Mouse (Mus musculus): Measurements from ENCODE around the gene Ctrb1. TPM values are rescaled to one million over a fixed set of nuclear protein-coding genes. Genes with fewer than 3 reads are reported as not detected.

Gene Ctrb1
- polyA plus RNA-seq, 1 experiment from 2014 or later = not detected

GRCm38 (mm10) chr8:111732406-111733085 lies 41.7 kb upstream of the Ctrb1 start:
- no peak; the same call in 1 of the 2 replicates for ATAC-seq
- Histone ChIP-seq H3K36me3 (ENCODE audit: control insufficient read depth, insufficient read depth, low read length) (no peaks in the 10 kb centered on the region), H3K9me3 (replicated peaks; ENCODE audit: control insufficient read depth, low read length, poor library complexity, severe bottlenecking) (no peaks in the 10 kb centered on the region), H3K4me1 (ENCODE audit: control insufficient read depth, insufficient read depth, low read length) (peaks cover 60% of the 10 kb centered on the region), H3K4me2 (ENCODE audit: low read length) (peak overlapping the region; percentile 68), H3K4me3 (ENCODE audit: low read depth, low read length) (peak overlapping the region; percentile 75), H3K27me3 (ENCODE audit: control insufficient read depth, insufficient read depth, low read depth, low read length) (no peaks in the 10 kb centered on the region), H3K27ac (ENCODE audit: low read length) (peak overlapping the region; percentile 70), H3K9ac (ENCODE audit: low read depth, low read length) (peak overlapping the region; percentile 84)
- WGBS = 26% methylated on average over 10 of the region's 10 CpGs

GRCm38 (mm10) chr8:111732004-111732403 lies 41.2 kb upstream of the Ctrb1 start:
- Histone ChIP-seq H3K36me3 (ENCODE audit: control insufficient read depth, insufficient read depth, low read length) (no peaks in the 10 kb centered on the region), H3K9me3 (replicated peaks; ENCODE audit: control insufficient read depth, low read length, poor library complexity, severe bottlenecking) (no peaks in the 10 kb centered on the region), H3K4me1 (ENCODE audit: control insufficient read depth, insufficient read depth, low read length) (peaks cover 60% of the 10 kb centered on the region), H3K4me2 (ENCODE audit: low read length) (peak overlapping the region; percentile 68), H3K9ac (ENCODE audit: low read depth, low read length) (peak overlapping the region; percentile 84), H3K27ac (ENCODE audit: low read length) (peak overlapping the region; percentile 82), H3K4me3 (ENCODE audit: low read depth, low read length) (peak overlapping the region; percentile 75), H3K27me3 (ENCODE audit: control insufficient read depth, insufficient read depth, low read depth, low read length) (no peaks in the 10 kb centered on the region)
- WGBS = 0% methylated on average over 32 of the region's 41 CpGs
- ATAC-seq = peak; percentile 94

- Histone ChIP-seq H3K4me3 (ENCODE audit: low read depth, low read length) (peak overlapping the region; percentile 75), H3K9ac (ENCODE audit: low read depth, low read length) (peak overlapping the region; percentile 84), H3K36me3 (ENCODE audit: control insufficient read depth, insufficient read depth, low read length) (no peaks in the 10 kb centered on the region), H3K27ac (ENCODE audit: low read length) (peak overlapping the region; percentile 82), H3K4me2 (ENCODE audit: low read length) (peak overlapping the region; percentile 68), H3K9me3 (replicated peaks; ENCODE audit: control insufficient read depth, low read length, poor library complexity, severe bottlenecking) (no peaks in the 10 kb centered on the region), H3K27me3 (ENCODE audit: control insufficient read depth, insufficient read depth, low read depth, low read length) (no peaks in the 10 kb centered on the region), H3K4me1 (ENCODE audit: control insufficient read depth, insufficient read depth, low read length) (peaks cover 55% of the 10 kb centered on the region)
- WGBS = under 1% methylated on average over 34 of the region's 39 CpGs
- ATAC-seq = peak; percentile 51; the same call in 1 of the 2 replicates
These were observed 40.6 kb upstream of the Ctrb1 start for GRCm38 (mm10) chr8:111731231-111731977.

GRCm38 (mm10) chr8:111729233-111730170 lies 38.7 kb upstream of the Ctrb1 start:
- Histone ChIP-seq H3K27me3 (ENCODE audit: control insufficient read depth, insufficient read depth, low read depth, low read length) (no peaks in the 10 kb centered on the region), H3K4me2 (ENCODE audit: low read length) (no peak overlapping the region), H3K36me3 (ENCODE audit: control insufficient read depth, insufficient read depth, low read length) (no peaks in the 10 kb centered on the region), H3K4me3 (ENCODE audit: low read depth, low read length) (no peak overlapping the region), H3K4me1 (ENCODE audit: control insufficient read depth, insufficient read depth, low read length) (peaks cover 42% of the 10 kb centered on the region), H3K9me3 (replicated peaks; ENCODE audit: control insufficient read depth, low read length, poor library complexity, severe bottlenecking) (no peaks in the 10 kb centered on the region), H3K27ac (ENCODE audit: low read length) (no peak overlapping the region), H3K9ac (ENCODE audit: low read depth, low read length) (peak overlapping the region; percentile 6; the same call in 1 of the 2 replicates)
- ATAC-seq = no peak
- WGBS = 72% methylated on average over 7 of the region's 7 CpGs

GRCm38 (mm10) chr8:111728481-111728880 lies 37.7 kb upstream of the Ctrb1 start:
- Histone ChIP-seq H3K4me3 (ENCODE audit: low read depth, low read length) (no peak overlapping the region), H3K9ac (ENCODE audit: low read depth, low read length) (no peak overlapping the region), H3K4me2 (ENCODE audit: low read length) (no peak overlapping the region), H3K4me1 (ENCODE audit: control insufficient read depth, insufficient read depth, low read length) (peaks cover 33% of the 10 kb centered on the region), H3K36me3 (ENCODE audit: control insufficient read depth, insufficient read depth, low read length) (no peaks in the 10 kb centered on the region), H3K27ac (ENCODE audit: low read length) (no peak overlapping the region), H3K27me3 (ENCODE audit: control insufficient read depth, insufficient read depth, low read depth, low read length) (no peaks in the 10 kb centered on the region), H3K9me3 (replicated peaks; ENCODE audit: control insufficient read depth, low read length, poor library complexity, severe bottlenecking) (no peaks in the 10 kb centered on the region)
- 73% methylated on average over 5 of the region's 5 CpGs for WGBS
- ATAC-seq = no peak

GRCm38 (mm10) chr8:111727553-111727952 lies 36.7 kb upstream of the Ctrb1 start:
- peaks cover 24% of the 10 kb centered on the region for H3K4me1 ChIP-seq (ENCODE audit: control insufficient read depth, insufficient read depth, low read length)
- H3K27ac ChIP-seq (ENCODE audit: low read length) = no peak overlapping the region
- no peak overlapping the region for H3K4me2 ChIP-seq (ENCODE audit: low read length)
- H3K4me3 ChIP-seq (ENCODE audit: low read depth, low read length) = no peak overlapping the region
- H3K27me3 ChIP-seq (ENCODE audit: control insufficient read depth, insufficient read depth, low read depth, low read length) = no peaks in the 10 kb centered on the region
- no peak for ATAC-seq
- no peak overlapping the region for H3K9ac ChIP-seq (ENCODE audit: low read depth, low read length)
- 86% methylated on average over 4 of the region's 4 CpGs for WGBS
- H3K9me3 ChIP-seq (replicated peaks; ENCODE audit: control insufficient read depth, low read length, poor library complexity, severe bottlenecking) = no peaks in the 10 kb centered on the region
- no peaks in the 10 kb centered on the region for H3K36me3 ChIP-seq (ENCODE audit: control insufficient read depth, insufficient read depth, low read length)

- no peak overlapping the region for H3K9ac ChIP-seq (ENCODE audit: low read depth, low read length)
- 77% methylated on average over 7 of the region's 7 CpGs for WGBS
- H3K9me3 ChIP-seq (replicated peaks; ENCODE audit: control insufficient read depth, low read length, poor library complexity, severe bottlenecking) = no peaks in the 10 kb centered on the region
- ATAC-seq = peak; percentile 78
- H3K36me3 ChIP-seq (ENCODE audit: control insufficient read depth, insufficient read depth, low read length) = no peaks in the 10 kb centered on the region
- H3K4me3 ChIP-seq (ENCODE audit: low read depth, low read length) = no peak overlapping the region
- no peak overlapping the region for H3K4me2 ChIP-seq (ENCODE audit: low read length)
- no peak overlapping the region for H3K27ac ChIP-seq (ENCODE audit: low read length)
- peaks cover 19% of the 10 kb centered on the region for H3K4me1 ChIP-seq (ENCODE audit: control insufficient read depth, insufficient read depth, low read length)
- H3K27me3 ChIP-seq (ENCODE audit: control insufficient read depth, insufficient read depth, low read depth, low read length) = no peaks in the 10 kb centered on the region
These were observed 35.5 kb upstream of the Ctrb1 start for GRCm38 (mm10) chr8:111726102-111726900.

- no peak overlapping the region for H3K9ac ChIP-seq (ENCODE audit: low read depth, low read length)
- WGBS = 95% methylated on average over 6 of the region's 6 CpGs
- H3K9me3 ChIP-seq (replicated peaks; ENCODE audit: control insufficient read depth, low read length, poor library complexity, severe bottlenecking) = no peaks in the 10 kb centered on the region
- ATAC-seq = no peak
- H3K4me3 ChIP-seq (ENCODE audit: low read depth, low read length) = no peak overlapping the region
- H3K4me1 ChIP-seq (ENCODE audit: control insufficient read depth, insufficient read depth, low read length) = peaks cover 9% of the 10 kb centered on the region; the same call in 1 of the 2 replicates
- no peak overlapping the region for H3K4me2 ChIP-seq (ENCODE audit: low read length)
- no peak overlapping the region for H3K27ac ChIP-seq (ENCODE audit: low read length)
- no peaks in the 10 kb centered on the region for H3K27me3 ChIP-seq (ENCODE audit: control insufficient read depth, insufficient read depth, low read depth, low read length)
- peaks cover 7% of the 10 kb centered on the region for H3K36me3 ChIP-seq (ENCODE audit: control insufficient read depth, insufficient read depth, low read length)
These were observed 34.5 kb upstream of the Ctrb1 start for GRCm38 (mm10) chr8:111725341-111725740.

Measured in midbrain, embryonic 16.5 days (tissue).